Mouse (Mus musculus) heart, postnatal 0 days (tissue): ENCODE data around the gene Stat4.

Experiments
- CTCF ChIP-seq: IDR thresholded peaks from 2 replicates; pipeline ENCODE4 v1.5.1; 2016; ENCODE audit warnings: antibody characterized with exemption, control low read depth, low read depth
- EP300 ChIP-seq: IDR thresholded peaks from 2 replicates; pipeline ENCODE4 v1.6.1; 2016; ENCODE audit warnings: antibody characterized with exemption, low read depth

DNA sequence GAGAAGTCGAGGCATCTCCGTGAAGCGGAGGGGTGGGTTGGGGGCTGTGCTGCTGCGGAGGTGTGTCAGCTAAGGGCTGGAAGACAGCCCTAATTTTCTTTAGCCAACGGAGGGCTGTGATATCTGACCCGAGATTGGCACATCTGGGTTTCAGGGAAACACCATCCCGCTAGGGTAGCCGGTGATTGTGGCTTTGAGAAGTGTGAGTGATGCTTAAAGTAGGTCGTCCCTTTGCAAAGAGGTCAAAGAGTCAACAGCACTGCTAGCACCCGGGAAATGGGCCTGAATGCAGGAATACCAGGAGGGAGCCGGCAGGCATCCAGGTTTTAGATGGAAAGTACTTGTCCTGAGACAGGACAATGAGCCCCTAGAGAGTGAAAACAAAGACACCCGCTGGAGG is 22.0 kb downstream of the Stat4 start:
- no peak for TF ChIP-seq CTCF
- TF ChIP-seq EP300 = no peak
